ENCODE assay signal across 25 mouse cellular contexts in genomic region chr1:126135717-126136116, GRCm38 (mm10).
"Had no signal": no experiment of that assay in that cellular context is flagged by ENCODE, and none has a peak within 500 bp of the region (broad histone marks: within the 10 kb centered on the region; RNA-seq: fewer than 3 reads in every experiment).

No protein-coding gene starts in this region.

- H3K4me2 ChIP-seq: limb, embryonic 13.5 days; liver, embryonic 12.5 days; liver, embryonic 15.5 days; lung, embryonic 15.5 days; midbrain, embryonic 15.5 days; neural tube, embryonic 12.5 days; neural tube, embryonic 15.5 days had no signal

- ATAC-seq: intestine, postnatal 0 days; liver, embryonic 12.5 days; midbrain, embryonic 15.5 days had no signal

- H3K36me3 ChIP-seq: limb, embryonic 10.5 days; limb, embryonic 13.5 days; liver, embryonic 12.5 days; liver, embryonic 15.5 days; lung, embryonic 15.5 days; midbrain, embryonic 10.5 days; midbrain, embryonic 15.5 days; neural tube, embryonic 12.5 days; neural tube, embryonic 15.5 days had no signal

- H3K27me3 ChIP-seq: limb, embryonic 13.5 days; liver, embryonic 12.5 days; liver, embryonic 15.5 days; lung, embryonic 15.5 days; megakaryocyte, embryonic 14.5 days; midbrain, embryonic 15.5 days; neural tube, embryonic 12.5 days; neural tube, embryonic 15.5 days had no signal

- DNase-seq: kidney, adult 2 months; kidney, postnatal 25 days; liver; lung, adult 18-20 months; lung, postnatal 10 days; lung, postnatal 36 days; right cerebral cortex, adult 18-20 months; right cerebral cortex, postnatal 14 days; right cerebral cortex, postnatal 4 days; thymus, adult 2 months; thymus, postnatal 14 days; thymus, postnatal 4 days had no signal

- H3K4me1 ChIP-seq: limb, embryonic 10.5 days; limb, embryonic 13.5 days; liver, embryonic 12.5 days; liver, embryonic 15.5 days; lung, embryonic 15.5 days; megakaryocyte, embryonic 14.5 days; midbrain, embryonic 10.5 days; midbrain, embryonic 15.5 days; neural tube, embryonic 12.5 days; neural tube, embryonic 15.5 days had no signal

- H3K4me3 ChIP-seq: limb, embryonic 10.5 days; limb, embryonic 13.5 days; liver, embryonic 12.5 days; liver, embryonic 15.5 days; lung, embryonic 15.5 days; megakaryocyte, embryonic 14.5 days; midbrain, embryonic 10.5 days; midbrain, embryonic 15.5 days; neural tube, embryonic 12.5 days; neural tube, embryonic 15.5 days had no signal

- H3K27ac ChIP-seq: kidney, postnatal 0 days; limb, embryonic 10.5 days; limb, embryonic 13.5 days; liver, embryonic 12.5 days; liver, embryonic 15.5 days; lung, embryonic 15.5 days; midbrain, embryonic 10.5 days; midbrain, embryonic 15.5 days; neural tube, embryonic 12.5 days; neural tube, embryonic 15.5 days; stomach, postnatal 0 days had no signal

- H3K9ac ChIP-seq: limb, embryonic 13.5 days; liver, embryonic 12.5 days; liver, embryonic 15.5 days; lung, embryonic 15.5 days; midbrain, embryonic 15.5 days; neural tube, embryonic 12.5 days; neural tube, embryonic 15.5 days had no signal

- H3K9me3 ChIP-seq: limb, embryonic 10.5 days; limb, embryonic 13.5 days; liver, embryonic 12.5 days; liver, embryonic 15.5 days; lung, embryonic 15.5 days; midbrain, embryonic 10.5 days; midbrain, embryonic 15.5 days; neural tube, embryonic 12.5 days; neural tube, embryonic 15.5 days had no signal
